Mouse (Mus musculus) c-Kit-positive CD71-positive TER-119-negative erythroid progenitor cells, embryonic 14.5 days (primary cell): ENCODE data around the gene Actn1.

ENCODE experiments used
- DNase-seq: peaks from one replicate; pipeline ENCODE4 v3.0.0-alpha.2; 2013; ENCODE audit warnings: low read depth

Gene Actn1

DNA sequence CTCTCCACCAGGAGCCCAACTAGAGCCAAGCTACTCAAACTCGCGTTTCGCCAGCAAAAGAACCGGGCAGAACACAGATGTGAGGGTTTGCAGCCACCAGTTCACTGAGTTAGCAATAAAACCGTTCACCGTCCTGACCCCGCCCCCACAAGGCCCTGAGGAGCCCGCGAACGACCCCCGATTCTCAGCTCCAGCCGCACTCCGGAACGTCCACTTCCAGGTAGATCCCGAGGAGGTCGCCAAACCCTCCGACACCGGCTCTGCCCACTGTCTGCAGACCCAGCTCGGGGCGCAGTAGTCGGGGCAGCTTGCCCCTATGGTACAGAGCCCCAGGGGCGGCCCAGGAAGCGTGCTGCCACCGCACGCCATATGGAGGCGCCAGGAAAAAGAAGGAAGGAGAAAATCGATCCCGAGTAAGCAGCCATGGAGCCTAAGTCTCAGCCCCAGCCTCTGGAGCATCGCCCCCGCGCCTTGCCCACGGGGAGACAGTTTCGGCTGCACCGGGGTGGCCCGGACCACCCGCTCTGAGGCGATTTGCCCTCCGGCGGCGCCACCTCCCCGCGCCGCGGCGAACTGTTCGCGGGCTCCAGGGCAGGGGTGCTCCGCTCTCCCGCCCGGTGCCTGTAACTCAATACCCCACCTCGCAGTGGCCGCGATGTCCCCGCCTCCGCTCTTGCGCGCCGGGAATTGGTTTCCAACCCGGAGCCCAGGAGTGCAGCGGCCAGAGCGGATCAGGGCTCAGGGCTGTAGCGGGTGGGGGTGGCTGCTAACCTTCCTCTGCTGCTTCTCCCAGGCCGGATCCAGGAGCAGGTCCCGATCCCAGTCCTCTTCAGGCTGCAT, 735 bp downstream of the Actn1 start:
- peak; percentile 11 for DNase-seq

DNA sequence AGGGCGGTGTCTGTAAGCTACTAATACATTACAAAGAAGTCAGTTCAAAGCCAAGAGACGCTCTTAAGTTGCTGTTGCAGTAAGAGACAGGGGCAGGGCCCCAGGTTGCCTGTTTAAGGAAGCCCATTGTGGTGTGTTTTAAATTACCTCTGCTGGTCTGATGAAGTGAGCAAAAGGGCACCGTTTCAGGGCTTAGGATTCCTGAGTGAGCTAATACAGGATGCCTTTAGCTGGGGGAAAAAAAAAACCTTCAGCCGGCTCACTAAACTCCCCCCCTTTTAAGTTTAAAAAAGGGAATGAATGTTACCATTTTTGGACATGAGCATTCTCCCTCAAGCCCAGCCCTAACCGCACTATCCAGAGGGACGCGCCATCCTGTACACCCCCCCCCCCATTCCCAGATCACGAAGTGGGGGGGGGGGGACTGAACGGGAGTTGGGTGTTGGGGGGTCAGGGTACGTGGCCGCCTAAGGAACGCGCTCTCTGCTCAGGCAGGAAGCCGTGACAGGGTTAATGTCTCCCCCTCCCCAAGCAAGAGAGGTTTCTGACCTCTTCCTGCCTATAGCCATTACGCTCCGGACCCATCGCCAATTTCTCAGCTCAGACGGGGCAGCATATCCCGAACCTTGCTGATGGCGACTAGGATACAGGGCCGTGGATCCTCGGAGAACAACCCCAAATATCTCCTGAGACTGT, 1.5 kb downstream of the Actn1 start:
- no peak for DNase-seq

DNA sequence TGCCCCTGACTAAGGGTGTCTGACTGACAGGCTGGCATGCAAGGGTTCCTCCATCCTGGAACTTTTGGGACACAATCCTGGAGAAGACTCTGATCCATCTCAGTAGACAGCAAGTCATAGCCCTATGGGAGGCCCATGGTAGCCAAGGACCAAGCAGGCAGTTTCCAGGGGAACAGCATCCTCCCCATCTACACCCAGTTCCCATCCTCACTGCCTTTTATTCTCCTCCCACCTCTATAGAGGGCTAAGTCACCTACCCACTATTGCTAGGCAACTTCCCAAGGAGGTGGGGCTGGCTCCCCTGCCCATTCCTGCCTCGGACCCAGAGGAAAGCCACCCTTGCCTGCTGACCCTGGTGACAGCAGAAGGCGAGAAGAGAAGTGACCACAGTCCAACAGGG, 8.2 kb downstream of the Actn1 start:
- no peak for DNase-seq

DNA sequence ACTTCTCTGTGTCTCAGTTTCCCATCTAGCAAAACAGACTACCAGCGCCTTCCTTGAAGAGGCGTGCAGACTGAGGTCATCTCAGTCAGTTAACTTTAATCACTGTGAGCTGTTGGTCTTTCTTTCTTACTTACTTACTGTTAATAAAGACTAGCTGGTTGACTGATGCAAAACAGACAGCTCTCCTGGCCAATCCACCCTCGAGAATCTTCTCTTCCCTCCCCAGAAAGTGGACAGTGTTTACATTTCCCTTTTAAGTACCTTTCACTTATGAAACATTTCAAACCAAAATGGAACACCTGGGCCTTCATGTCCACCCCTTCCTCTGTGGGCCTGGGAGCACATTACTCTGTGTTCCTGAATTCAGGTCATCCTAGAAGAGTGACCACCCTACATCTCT, 8.6 kb downstream of the Actn1 start:
- no peak for DNase-seq

DNA sequence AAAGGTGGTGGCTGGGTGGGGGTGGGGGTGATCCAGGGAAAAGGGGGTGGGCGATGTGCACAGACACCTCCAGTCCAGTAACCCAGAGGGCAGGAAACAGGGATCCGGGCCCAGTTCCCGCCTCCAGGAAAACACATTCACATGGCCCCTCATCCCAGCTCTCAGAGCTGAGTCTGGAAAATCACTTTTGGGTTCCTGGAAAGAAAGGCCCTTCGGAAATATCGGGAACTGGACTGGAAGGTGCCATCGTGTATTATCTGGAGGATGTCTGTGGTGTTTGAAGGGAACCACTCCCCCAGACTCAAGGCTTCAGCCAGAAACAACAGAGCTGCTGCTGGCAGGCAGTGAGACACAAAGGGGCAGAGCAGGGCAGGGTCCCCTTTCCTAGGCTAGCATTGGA, 10.6 kb downstream of the Actn1 start:
- DNase-seq = no peak

DNA sequence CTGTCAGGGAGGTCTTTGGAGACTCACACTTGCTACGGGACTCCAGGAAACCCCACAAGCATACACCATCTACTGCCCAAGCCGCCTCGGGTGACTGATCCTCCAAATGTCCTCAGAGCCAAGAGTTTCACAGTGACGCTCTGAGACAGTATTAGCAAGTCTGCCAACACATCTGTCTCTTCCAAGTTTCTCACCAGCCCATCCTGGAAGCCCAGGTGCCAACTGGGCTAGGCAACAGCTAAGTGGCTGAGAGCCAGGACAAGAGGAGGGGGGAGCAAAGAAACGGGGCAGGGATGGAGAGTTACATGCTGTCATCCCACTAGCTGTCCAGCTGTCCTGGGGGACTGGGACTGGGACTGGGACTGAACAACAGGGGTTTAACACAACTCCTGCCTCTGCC, 13.1 kb downstream of the Actn1 start:
- DNase-seq = no peak

DNA sequence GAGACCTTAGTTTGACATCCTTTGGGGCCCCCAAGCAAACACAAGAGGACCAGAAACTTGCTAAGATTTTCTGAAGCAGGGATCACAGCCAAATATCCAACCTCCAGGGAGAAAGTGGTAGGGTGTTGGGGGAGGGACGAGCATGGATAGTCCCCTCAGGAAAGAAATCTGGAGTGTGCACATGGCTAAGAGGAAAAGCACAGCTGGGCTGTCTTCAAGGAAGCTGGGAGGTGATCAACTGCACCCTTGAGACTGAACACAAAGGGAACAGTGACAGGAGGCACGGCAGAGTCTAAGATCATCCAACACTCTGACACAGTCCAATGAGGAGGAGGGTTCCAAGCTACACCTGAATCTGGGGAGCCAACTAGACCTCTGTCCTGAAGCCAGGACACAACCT, 13.7 kb downstream of the Actn1 start:
- no peak for DNase-seq

DNA sequence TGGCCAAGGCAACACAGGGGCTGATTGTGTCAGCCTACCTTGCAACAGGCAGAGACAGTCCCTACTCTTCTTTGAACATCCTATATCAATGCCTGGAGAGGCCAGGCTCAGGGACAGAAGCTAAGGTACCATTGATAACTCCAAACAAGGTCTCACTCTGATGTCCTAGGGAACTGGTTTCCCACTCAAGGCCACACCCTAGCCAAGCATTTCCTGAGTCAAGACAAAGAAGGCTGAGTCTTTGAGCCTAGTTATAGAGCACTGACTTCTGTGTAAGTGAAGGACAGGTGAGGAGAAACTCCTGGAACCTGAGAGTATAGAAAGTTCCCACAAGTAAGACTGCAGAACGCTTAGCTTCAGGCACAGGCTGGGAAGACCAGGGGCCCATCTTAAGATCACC, 15.4 kb downstream of the Actn1 start:
- DNase-seq = no peak

DNA sequence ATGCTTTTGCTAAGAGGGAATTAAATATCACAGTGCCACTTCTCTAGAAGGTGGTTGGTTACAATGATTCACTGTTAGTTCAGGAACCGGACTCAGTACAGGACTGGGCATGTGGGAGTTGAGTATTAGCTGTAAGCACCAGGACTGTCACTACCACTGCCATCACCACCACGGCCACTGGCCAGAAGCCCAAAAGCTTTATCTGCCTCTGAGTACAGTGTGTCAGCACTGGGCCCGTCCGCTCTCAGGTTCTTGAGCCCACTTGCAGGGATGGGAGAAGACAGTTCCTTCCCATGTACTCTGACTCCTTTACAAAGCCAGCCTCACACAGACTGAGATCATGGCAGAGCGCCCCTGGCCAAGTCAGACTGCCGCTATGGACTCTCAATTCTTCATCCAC, 16.0 kb downstream of the Actn1 start:
- DNase-seq = no peak

DNA sequence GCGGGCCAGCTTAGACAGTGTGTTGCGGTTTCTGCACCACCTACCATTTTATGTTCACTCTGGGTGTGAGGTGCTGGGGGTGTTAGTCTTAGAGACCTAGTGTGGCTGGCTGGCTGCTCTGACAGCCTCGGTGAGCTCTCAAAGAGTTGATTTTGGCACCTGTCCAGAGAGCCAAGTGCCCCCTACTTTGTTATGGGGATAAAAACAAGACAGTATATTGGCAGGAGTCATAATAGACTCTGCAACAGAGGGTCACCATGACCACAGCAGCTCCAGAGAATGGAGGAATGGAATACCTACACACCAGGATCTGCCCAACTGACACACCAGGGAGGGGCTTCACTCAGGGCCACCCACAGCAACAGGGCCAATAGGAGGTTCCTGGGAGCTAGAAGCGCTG, 16.8 kb downstream of the Actn1 start:
- DNase-seq = no peak

DNA sequence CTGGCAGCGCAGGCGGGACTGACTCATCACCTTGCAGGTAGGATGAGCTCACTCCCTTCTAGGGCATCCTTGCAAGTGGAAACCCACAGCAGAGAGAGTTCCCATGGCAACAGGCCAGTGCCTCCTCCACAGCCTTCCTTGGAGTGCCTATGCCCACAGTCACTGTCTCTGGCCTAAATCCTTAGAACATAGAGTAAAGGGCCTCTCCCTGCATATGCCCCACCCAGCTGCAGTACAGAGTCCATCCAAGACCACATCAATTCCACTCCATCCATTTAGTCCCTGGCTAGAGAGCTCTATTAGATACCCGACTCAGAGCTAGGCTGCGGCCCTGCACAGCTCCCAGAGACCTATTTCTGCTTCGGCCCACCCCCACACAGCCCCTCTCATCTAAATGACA, 20.7 kb downstream of the Actn1 start:
- no peak for DNase-seq

DNA sequence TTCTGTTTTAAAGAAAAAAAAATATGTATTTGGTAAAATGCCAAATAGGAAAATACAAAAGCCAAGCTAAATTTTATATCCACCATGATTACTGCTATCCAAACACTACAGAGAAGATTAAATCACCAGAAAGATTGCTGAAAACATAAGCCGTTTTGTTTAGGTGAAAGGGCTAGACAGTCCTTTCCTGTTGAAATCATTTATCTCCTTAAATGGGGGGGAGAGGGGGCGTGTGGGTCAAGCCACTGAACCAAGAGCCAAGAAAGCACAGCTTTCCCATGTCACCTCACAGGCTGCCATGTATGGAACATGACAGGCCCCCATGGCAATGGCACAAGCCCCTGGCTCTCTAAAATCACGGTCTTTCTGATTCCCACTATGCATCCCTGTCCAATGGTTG, 21.6 kb downstream of the Actn1 start:
- no peak for DNase-seq

DNA sequence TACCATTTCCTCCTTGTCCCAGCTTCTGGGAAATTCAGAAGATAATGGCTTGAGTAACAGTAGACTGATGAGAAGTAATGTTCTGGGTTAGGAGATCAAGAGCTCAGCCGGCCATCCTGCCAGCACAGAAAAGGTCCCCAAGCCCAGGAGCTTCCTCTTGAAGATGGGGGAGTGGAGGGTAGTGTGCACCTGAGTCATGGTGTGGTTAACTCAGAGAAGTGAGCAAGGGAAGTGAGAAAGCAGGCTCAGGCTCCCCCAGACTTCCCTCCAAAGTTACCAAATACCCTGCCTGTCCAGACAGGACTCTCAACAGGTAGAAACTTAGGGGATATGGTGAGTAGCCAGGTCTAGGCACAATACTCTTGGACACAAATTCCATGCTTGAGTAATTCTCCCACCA, 24.9 kb downstream of the Actn1 start:
- DNase-seq = no peak

DNA sequence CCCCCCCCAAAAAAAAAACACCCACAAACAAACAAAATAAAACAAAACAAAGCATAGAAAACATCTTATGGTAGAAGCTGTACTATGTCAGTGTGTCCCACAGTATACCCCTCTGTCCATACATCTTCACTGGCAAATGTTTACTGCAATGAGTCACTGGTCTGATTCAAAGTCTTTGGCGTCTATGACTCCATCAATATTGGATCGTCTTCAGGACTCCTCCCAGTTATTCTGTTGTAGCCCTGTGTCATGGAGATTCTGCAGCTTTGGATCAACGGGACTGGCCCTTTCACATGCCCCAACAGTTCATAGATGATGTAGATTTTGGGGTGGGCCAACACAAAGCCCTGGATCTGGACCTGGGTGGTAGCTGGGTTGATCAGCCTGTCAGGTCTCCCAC, 25.9 kb downstream of the Actn1 start:
- DNase-seq = no peak

DNA sequence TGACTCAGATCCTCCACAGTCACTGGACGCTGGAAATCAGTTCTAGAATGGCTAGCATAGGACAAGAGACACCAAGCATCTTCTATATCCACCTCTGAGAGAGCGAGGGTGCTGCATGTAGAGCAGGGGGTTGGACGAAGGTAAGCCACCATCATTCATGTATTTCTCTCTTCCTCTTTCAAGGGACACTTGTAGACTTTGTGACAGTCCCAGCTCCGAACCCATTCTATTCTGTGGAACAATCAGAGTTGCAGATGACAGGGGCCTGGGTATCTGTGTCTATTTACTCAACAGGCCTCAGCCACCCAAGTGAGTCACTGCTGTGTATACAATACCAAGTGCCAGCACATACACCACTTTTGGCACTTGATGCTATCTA, 27.3 kb downstream of the Actn1 start:
- no peak for DNase-seq

DNA sequence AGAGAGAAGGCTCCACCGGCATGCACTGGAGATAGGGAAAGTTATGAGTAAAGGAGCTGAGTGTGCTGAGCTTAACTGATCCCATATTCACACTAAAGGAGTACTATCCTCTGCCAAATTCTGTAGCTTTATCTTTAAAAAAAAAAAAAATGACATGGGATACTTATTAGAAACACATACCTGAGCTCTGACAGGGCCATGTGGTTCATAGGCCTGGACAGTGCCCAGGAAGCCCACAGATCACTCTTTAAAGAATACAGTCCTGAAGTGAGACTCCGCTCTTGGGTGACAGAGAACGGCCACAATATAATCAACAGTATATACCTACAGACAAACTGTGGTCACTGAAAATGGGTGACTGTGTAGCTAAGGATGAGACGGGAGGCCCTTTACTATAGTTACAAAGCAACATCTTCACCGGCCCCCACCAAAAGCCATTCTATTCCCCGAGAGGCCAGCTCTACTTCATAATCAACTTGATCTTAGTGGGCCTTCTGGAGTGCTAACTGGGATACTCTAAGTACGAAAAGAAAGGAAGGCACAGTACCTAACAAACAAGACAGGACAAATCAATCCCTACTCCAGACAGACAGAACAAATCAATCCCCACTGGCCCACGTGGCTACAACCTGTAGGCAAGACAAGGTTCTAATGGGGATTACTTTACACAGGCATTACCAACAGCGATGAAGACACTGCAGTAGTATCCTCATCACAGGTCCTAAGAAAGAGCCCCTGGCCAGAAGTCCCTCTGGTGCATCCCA, 27.9 kb downstream of the Actn1 start:
- DNase-seq = no peak

DNA sequence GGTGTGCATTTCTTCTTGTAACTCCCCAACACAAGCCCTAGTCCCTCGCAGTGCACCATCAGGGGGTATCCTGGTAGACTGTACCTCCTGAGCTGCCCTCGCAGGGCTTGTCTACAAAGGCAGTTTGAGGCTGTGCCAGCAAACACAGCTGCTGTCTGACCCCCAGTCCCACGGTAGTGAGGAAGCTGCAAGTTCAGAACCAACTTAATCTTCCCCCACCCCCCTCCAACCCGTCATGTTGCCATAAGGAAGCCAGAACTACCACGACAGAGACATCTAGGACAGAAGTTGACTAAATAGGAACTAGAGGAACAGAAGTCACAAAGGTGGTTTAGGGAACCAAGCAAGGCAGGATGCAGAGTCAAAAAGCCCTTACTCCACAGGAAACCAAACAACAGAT, 28.9 kb downstream of the Actn1 start:
- DNase-seq = no peak

DNA sequence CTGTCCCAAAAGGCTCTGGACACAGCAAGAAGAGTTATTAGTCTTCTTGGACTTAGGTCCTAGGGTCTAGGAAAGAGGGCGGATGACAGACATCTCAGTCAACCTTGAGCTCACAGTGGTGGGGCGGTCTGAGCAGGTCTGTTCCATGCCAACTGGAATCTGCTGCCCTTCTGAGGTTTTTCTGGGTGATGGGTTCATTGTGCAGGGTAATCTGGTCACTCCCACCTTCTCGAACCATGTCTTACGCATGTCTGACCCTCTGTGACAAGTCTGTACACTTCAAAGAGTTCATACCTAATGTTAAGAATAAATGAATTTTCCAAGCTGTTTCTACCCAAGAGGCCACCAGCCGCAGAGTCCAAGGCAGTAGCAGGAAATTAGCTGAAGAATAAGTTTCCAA, 29.3 kb downstream of the Actn1 start:
- no peak for DNase-seq

DNA sequence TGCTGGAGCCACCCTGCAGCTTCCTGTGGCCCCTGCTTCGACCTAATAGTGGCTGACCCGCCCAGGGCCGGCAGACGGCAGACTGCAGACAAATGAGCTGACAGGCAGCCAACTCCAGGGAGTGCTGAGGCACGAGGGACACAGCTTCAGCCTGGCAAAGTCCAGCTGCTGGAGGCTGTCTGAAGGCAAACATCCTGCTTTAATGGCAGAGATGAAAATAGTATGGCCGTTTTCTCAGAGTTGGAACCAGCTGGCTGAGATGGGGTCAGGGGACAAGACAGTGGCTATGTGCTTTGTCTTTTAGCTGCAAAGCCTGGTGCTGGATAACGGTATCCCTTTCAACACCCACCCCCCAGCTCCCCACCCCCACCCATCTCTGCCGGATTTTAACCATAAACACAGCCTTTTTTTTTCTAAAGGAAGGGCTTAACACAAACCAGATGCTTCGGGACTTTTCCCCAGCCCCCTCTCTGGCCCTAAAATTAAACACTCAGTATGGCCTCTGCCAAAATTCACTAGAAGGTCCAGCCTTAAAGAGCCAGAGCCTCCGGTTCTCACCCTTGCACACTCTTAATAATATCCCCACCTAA, 30.0 kb downstream of the Actn1 start:
- no peak for DNase-seq

DNA sequence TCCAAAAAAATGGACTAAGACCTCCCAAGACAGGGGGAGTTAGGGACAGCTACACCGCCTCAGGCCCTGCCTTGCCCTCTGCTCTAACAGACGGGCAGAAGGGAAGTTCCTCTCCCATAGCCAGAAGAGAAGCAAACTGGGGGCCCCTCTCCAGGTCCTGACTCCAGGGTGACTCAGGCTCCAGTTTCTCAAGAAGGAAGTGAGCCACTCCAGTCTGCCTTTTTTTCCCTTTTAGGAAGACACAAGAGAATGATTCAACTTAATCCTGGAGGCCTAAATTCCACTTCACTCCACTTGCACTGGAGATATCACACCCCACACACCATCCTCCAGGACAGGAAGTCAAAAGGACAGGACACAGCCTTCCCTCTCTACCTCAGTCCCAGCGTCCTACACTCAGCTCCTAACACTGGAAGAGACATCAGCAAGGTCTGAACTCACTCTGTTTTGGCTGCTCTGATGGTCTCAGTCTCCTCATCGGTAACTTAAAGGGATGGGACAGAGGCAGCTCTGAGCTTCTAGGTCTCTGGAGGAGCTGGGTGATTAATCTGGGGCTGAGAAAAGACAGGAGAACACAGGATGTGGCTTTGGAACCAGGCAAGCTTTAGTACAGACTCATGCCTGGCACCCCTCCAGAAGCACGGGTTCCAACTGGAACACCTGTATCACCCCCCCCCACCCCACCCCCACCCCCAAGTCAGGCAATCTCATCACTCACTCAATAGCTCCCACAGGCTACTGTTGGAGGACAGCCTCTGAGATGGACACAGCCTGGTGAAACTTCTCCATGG, 31.0 kb downstream of the Actn1 start:
- no peak for DNase-seq

DNA sequence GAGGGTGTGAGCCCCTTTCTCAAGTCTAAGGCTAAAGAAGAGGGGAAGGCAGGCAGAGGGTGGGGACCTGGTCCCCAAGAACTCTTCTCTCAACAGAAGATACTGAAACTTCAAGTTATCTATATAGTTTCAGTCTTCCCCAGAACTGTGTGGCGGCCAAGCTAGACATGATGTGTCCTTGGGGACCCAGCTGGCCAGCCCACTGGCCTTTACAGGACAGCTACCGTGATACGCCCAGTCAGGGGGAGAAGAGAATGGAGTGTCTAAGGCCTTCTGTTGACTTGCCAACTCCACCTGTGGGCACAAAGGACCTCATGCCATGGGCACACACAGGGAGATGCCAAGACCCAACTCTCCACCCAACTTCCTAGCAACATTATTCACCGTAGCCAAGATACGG, 31.8 kb downstream of the Actn1 start:
- no peak for DNase-seq

DNA sequence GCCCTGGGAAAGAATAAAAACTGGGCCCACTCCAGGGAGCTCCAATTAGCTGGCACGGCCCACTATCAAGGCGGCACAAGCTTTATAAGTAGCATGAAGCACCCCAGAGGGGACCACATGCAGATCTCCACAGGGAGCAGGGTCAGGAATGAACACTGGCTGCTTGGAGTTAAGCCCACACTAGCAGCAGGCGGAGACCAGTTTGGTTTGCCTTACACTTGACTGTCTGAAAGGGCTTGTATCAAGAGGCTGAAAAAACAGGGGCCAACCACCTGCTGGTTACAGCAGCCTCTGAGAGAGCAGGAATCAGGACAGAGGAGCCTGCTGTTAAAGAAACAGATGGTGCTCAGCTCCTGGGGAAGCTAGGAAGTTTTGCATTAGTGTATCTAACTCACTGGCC, 32.3 kb downstream of the Actn1 start:
- no peak for DNase-seq
